Mouse (Mus musculus) brain, embryonic 14.5 days (tissue): ENCODE data around the gene Gcgr.

Experiments used
- CTCF ChIP-seq: fragments of 200-500 bp; IDR thresholded peaks from 2 replicates; pipeline ENCODE4 v1.5.1; 2012; ENCODE audit warnings: inconsistent platforms, mild to moderate bottlenecking, moderate library complexity, borderline replicate concordance; ENCODE audit not compliant: insufficient read depth, insufficient read length; ENCODE audit errors: extremely low read depth
- POLR2A ChIP-seq: fragments of 200-500 bp; IDR thresholded peaks from 2 replicates; pipeline ENCODE4 v1.6.1; 2012; ENCODE audit warnings: mild to moderate bottlenecking, inconsistent platforms, borderline replicate concordance; ENCODE audit not compliant: poor library complexity, insufficient read depth, insufficient read length, severe bottlenecking; ENCODE audit errors: extremely low read depth

GRCm38 (mm10) chr11:120492878-120493203 lies 37.7 kb upstream of the Gcgr start:
- no peak for TF ChIP-seq CTCF
- TF ChIP-seq POLR2A: no peak
